Mouse (Mus musculus): ENCODE data around the gene Slc25a20.

DNA sequence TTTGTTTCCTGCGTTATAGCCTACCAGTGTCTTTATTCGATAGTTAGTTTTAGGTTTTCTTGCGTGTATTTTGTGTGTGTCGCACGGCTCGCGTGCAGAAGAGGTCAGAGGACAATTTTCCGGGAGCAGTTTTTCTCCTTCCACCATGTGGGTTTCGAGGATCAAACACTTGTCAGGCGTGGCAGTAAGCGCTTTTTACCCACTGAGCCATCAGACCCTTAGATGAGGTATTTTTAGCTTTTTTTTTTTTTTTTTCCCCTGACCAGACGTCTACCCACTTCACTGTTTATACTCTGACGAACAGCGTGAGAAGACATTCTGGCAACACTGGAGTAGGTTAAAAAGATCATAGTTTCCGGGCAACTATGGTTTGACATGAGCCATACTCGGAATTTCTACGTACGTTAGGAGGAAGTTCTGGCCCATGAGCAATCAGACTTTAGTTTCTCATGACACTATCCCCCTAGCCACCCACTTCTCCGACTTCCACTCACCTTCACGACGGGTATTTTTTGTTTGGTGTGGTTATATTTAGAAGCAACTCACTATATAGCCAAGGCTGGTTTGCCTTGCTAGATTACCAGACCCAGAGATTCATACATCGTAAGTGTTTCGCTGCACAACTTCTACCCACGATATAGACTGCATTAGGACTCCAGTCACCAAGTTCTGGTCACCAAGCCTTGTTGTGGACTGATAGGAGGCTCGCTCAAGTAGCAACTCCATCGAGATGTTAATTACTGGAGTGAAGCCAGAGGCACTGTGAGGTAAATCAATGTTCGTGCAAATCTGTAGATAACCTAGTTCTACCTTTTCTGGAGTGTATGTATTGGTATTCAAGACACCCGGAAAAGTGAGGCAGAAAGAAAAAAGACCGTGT is 12.1 kb upstream of the Slc25a20 start:
- TF ChIP-seq CTCF (conservative IDR thresholded peaks at IDR 0.05; ENCODE audit: insufficient read depth, insufficient read length, low read depth, low read length) (no peak), POLR2A (IDR thresholded peaks at IDR 0.05; ENCODE audit: low read depth, low read length) (no peak)

Measured in kidney, adult 2 months (tissue).